Mouse (Mus musculus): ENCODE measurements at regions not wholly inside any gene's neighbourhood (a gene's known extent, or its start where the extent isn't known, plus 50 kb on each side); places are given as distances from the start of the nearest gene placed in this dataset.

DNA sequence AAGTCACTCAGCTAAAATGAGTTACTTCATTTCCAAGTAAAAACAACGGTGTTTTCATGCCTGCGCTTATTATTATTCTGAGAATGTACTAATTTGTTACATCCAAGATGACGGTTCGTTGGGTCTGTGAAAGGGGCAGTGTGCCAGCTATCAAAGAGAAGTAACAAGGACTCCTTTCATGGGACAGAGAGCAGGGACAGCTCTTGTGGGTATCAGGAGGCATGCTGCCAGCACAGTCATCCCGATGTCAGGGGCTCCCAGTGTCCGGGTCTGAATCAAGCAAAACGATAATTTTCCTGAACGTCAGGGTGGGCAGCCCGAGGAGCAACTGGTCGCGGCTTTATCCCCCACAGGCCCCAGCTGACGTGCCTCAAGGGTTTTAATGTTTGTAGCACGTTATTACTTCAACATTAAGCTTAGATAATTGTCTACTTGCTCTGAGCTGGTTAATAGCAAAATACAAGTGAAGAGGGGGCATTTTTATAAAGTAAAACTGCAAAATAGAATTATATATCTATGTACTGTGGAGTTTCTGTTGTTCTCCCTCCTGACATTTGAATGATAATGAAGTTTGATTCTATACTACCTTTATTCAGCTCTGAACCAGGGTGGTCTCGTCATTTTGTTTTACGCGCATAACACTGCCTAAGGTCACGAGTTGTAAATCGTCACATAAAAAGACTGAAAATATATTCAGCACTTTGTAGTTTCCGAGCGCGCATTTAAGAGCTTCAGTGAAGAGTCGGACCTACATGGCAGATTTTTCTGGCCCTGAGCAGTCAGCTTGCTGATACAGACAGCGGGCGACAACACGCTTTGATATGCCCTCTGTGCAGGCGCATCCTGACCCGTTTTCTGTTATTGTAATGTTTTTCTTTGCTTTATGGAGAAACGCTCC lies 206.2 kb upstream of the Sox2 start:
- Histone ChIP-seq H3K4me2 (ENCODE audit: low read length) (peak overlapping the region; percentile 44), H3K36me3 (ENCODE audit: control insufficient read depth, insufficient read depth, low read length) (no peaks in the 10 kb centered on the region), H3K27ac (ENCODE audit: low read depth, low read length) (peak overlapping the region; percentile 63), H3K27me3 (replicated peaks; ENCODE audit: control insufficient read depth, insufficient read depth, low read length) (no peaks in the 10 kb centered on the region; the same call in 1 of the 2 replicates), H3K4me1 (ENCODE audit: control insufficient read depth, insufficient read depth, low read length) (peaks cover 43% of the 10 kb centered on the region), H3K4me3 (ENCODE audit: low read depth, low read length) (0 out of 2 replicates have a peak overlapping the region, but pooled peaks have one; percentile 4), H3K9ac (ENCODE audit: low read length) (peak overlapping the region; percentile 47; the same call in 1 of the 2 replicates), H3K9me3 (replicated peaks; ENCODE audit: control insufficient read depth, low read length) (no peaks in the 10 kb centered on the region; the same call in 1 of the 2 replicates)
- peak; percentile 77 for ATAC-seq
- DNase-seq (ENCODE audit: low spot score) = peak; percentile 94
- 9% methylated on average over 28 of the region's 28 CpGs for WGBS

DNA sequence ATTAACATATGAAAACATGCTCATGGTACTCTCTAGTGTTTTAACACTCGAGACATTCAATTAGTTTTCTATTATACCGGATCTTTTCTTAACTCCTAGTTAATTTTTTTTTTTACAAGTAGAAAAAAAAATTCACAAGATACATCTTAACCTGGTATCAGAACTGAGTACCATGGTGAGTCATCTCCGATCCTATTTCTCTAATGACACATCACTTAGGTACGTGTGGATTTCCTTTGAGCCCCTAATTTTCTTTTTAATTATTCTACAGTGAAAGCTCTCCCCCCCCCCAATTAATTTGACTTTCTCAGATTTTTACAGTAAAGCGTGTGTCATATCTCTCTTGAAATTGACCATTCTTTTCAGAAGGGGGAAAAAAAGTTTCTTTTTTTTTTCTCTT lies 206.9 kb upstream of the Sox2 start:
- H3K27ac ChIP-seq (ENCODE audit: low read depth, low read length) = no peak overlapping the region; the same call in 1 of the 2 replicates

DNA sequence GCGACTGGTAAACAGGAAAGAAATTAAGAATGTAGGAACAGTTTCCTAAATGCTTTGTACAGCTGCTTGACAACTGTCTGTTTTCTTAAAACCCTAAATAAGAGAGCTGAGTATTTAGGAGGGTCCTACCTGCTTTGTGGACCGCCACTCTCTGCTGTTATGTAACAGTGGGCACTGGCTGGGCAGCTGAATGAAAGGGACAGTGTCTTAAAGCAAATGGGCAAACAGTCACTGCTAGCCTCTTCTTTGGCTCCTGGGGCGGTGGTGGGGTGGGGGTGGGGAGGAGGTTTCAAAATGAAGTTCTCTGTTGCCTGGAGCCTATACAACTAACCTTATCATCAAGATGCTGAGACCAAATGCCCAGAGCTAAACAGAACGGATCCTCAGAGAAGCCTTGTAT lies 208.4 kb upstream of the Sox2 start:
- Histone ChIP-seq H3K4me3 (ENCODE audit: low read depth, low read length) (no peak overlapping the region), H3K4me2 (ENCODE audit: low read length) (peak overlapping the region; percentile 14; the same call in 1 of the 2 replicates), H3K9ac (ENCODE audit: low read length) (no peak overlapping the region), H3K36me3 (ENCODE audit: control insufficient read depth, insufficient read depth, low read length) (no peaks in the 10 kb centered on the region), H3K9me3 (replicated peaks; ENCODE audit: control insufficient read depth, low read length) (no peaks in the 10 kb centered on the region; the same call in 1 of the 2 replicates), H3K27me3 (replicated peaks; ENCODE audit: control insufficient read depth, insufficient read depth, low read length) (no peaks in the 10 kb centered on the region; the same call in 1 of the 2 replicates), H3K4me1 (ENCODE audit: control insufficient read depth, insufficient read depth, low read length) (peaks cover 43% of the 10 kb centered on the region), H3K27ac (ENCODE audit: low read depth, low read length) (peak overlapping the region; percentile 36; the same call in 1 of the 2 replicates)
- 35% methylated on average over 4 of the region's 4 CpGs for WGBS
- DNase-seq (ENCODE audit: low spot score) (no peak), ATAC-seq (no peak)

More for the DNA sequence above, 206.9 kb upstream of the Sox2 start:
- 6% methylated on average over 5 of the region's 5 CpGs for WGBS
- Histone ChIP-seq H3K27me3 (replicated peaks; ENCODE audit: control insufficient read depth, insufficient read depth, low read length) (no peaks in the 10 kb centered on the region; the same call in 1 of the 2 replicates), H3K4me2 (ENCODE audit: low read length) (peak overlapping the region; percentile 44), H3K9me3 (replicated peaks; ENCODE audit: control insufficient read depth, low read length) (no peaks in the 10 kb centered on the region; the same call in 1 of the 2 replicates), H3K36me3 (ENCODE audit: control insufficient read depth, insufficient read depth, low read length) (no peaks in the 10 kb centered on the region), H3K9ac (ENCODE audit: low read length) (no peak overlapping the region), H3K4me3 (ENCODE audit: low read depth, low read length) (no peak overlapping the region), H3K4me1 (ENCODE audit: control insufficient read depth, insufficient read depth, low read length) (peaks cover 43% of the 10 kb centered on the region)
- ATAC-seq (no peak), DNase-seq (ENCODE audit: low spot score) (peak; percentile 39)

DNA sequence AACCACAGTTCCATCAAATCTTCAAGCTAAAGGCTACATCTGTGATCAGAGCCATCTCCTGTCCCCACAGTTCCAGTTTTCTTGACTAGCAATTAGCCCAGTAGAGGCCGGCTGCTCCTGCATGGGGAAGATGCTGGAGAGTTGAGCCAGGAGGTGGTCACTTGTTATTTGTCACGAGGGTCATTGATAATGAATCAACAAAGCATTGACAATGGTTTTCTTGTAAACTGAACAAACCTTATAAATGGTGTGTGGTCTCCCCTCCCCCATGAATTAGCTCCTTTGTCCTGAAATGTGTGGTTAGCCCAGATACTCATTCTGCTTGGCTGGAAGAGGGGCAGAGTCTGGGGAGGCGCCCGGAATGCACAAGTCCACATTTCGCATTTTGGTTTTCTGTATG lies 208.9 kb upstream of the Sox2 start:
- H3K27ac ChIP-seq (ENCODE audit: low read depth, low read length) = peak overlapping the region; percentile 10; the same call in 1 of the 2 replicates

DNA sequence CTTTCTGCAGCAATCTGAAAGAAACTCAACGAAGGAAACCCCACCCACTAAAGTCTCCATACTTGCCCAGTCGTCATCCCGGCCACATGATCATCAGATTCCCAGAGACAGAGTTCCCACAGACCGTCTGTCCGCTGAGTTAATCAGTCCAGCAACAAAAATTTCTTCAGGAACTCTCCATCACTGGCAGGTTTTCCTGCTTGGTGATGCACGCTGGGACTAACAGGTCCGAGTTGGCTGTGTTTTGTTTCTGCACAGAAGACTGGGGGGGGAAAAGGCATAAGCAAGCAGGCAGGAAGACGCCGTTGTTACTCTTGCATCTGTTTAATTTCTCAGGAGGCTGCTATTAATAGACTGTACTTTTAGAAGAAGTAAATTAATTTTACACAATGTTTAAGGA lies 215.3 kb upstream of the Sox2 start:
- Histone ChIP-seq H3K27ac (ENCODE audit: low read depth, low read length) (peak overlapping the region; percentile 15; the same call in 1 of the 2 replicates), H3K9me3 (replicated peaks; ENCODE audit: control insufficient read depth, low read length) (no peaks in the 10 kb centered on the region), H3K4me2 (ENCODE audit: low read length) (peak overlapping the region; percentile 31), H3K9ac (ENCODE audit: low read length) (no peak overlapping the region), H3K36me3 (ENCODE audit: control insufficient read depth, insufficient read depth, low read length) (no peaks in the 10 kb centered on the region), H3K4me3 (ENCODE audit: low read depth, low read length) (no peak overlapping the region; the same call in 1 of the 2 replicates), H3K4me1 (ENCODE audit: control insufficient read depth, insufficient read depth, low read length) (peaks cover 12% of the 10 kb centered on the region), H3K27me3 (replicated peaks; ENCODE audit: control insufficient read depth, insufficient read depth, low read length) (no peaks in the 10 kb centered on the region; the same call in 1 of the 2 replicates)
- WGBS = 16% methylated on average over 9 of the region's 9 CpGs
- ATAC-seq (peak; percentile 64), DNase-seq (ENCODE audit: low spot score) (peak; percentile 75)

More for the DNA sequence above, 208.9 kb upstream of the Sox2 start:
- Histone ChIP-seq H3K36me3 (ENCODE audit: control insufficient read depth, insufficient read depth, low read length) (no peaks in the 10 kb centered on the region), H3K27me3 (replicated peaks; ENCODE audit: control insufficient read depth, insufficient read depth, low read length) (no peaks in the 10 kb centered on the region; the same call in 1 of the 2 replicates), H3K9me3 (replicated peaks; ENCODE audit: control insufficient read depth, low read length) (no peaks in the 10 kb centered on the region), H3K9ac (ENCODE audit: low read length) (no peak overlapping the region), H3K4me1 (ENCODE audit: control insufficient read depth, insufficient read depth, low read length) (peaks cover 43% of the 10 kb centered on the region), H3K4me2 (ENCODE audit: low read length) (no peak overlapping the region), H3K4me3 (ENCODE audit: low read depth, low read length) (no peak overlapping the region)
- ATAC-seq (0 out of 2 replicates have a peak, but pooled peaks have one; percentile 19), DNase-seq (ENCODE audit: low spot score) (peak; percentile 73)
- 10% methylated on average over 5 of the region's 5 CpGs for WGBS

DNA sequence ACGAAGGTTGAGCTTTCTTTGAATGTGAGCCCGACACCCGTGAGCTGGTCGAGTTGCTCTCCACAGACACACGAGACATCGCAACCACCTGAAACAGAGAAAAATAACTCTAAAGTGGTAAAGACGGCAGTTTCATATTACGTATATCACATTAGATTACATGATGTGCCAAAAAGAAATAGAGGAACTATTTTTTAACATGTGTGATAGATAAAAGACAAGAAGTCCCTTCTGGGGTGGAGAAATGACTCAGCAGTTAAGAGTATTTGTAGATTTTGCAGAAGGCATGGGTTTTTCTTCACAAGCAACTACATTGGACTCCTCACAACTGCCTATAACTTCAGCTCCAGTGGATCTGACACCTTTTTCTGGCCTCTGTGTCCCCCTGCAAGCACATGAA lies 222.2 kb upstream of the Sox2 start:
- no peaks in the 10 kb centered on the region for H3K36me3 ChIP-seq (ENCODE audit: control insufficient read depth, insufficient read depth, low read length)

DNA sequence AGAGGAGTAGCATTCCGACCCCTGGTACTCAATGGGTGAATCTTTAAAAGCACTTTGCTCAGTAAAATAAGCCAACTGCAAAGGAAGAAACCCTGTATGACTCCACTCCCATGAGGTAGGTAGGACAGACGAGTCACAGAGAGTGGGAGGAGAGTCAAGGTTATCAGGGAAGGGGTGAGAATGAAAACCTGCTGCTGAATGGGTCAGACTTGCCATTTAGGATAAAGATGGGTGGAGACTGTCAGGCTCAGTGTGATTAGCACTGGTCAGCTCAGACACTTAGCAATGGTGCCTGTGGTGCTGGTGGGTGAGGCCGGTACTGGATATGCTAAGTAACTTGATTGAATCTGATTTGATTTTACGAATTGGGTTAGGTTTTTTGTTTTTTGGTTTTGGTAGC lies 222.7 kb upstream of the Sox2 start:
- ATAC-seq (no peak), DNase-seq (ENCODE audit: low spot score) (no peak)
- H3K9me3 ChIP-seq (replicated peaks; ENCODE audit: control insufficient read depth, low read length) = no peaks in the 10 kb centered on the region
- H3K4me3 ChIP-seq (ENCODE audit: low read depth, low read length) = no peak overlapping the region
- H3K4me2 ChIP-seq (ENCODE audit: low read length) = no peak overlapping the region
- H3K27ac ChIP-seq (ENCODE audit: low read depth, low read length) = no peak overlapping the region
- H3K36me3 ChIP-seq (ENCODE audit: control insufficient read depth, insufficient read depth, low read length) = no peaks in the 10 kb centered on the region
- no peaks in the 10 kb centered on the region for H3K4me1 ChIP-seq (ENCODE audit: control insufficient read depth, insufficient read depth, low read length)
- 92% methylated on average over 4 of the region's 4 CpGs for WGBS
- H3K27me3 ChIP-seq (replicated peaks; ENCODE audit: control insufficient read depth, insufficient read depth, low read length) = no peaks in the 10 kb centered on the region
- H3K9ac ChIP-seq (ENCODE audit: low read length) = no peak overlapping the region

More for the DNA sequence above, 222.2 kb upstream of the Sox2 start:
- no peak overlapping the region for H3K4me2 ChIP-seq (ENCODE audit: low read length)
- WGBS = 96% methylated on average over 8 of the region's 8 CpGs
- DNase-seq (ENCODE audit: low spot score) (no peak), ATAC-seq (no peak)
- H3K4me3 ChIP-seq (ENCODE audit: low read depth, low read length) = no peak overlapping the region
- no peaks in the 10 kb centered on the region for H3K27me3 ChIP-seq (replicated peaks; ENCODE audit: control insufficient read depth, insufficient read depth, low read length)
- no peak overlapping the region for H3K27ac ChIP-seq (ENCODE audit: low read depth, low read length)
- H3K9me3 ChIP-seq (replicated peaks; ENCODE audit: control insufficient read depth, low read length) = no peaks in the 10 kb centered on the region
- H3K4me1 ChIP-seq (ENCODE audit: control insufficient read depth, insufficient read depth, low read length) = no peaks in the 10 kb centered on the region
- no peak overlapping the region for H3K9ac ChIP-seq (ENCODE audit: low read length)

DNA sequence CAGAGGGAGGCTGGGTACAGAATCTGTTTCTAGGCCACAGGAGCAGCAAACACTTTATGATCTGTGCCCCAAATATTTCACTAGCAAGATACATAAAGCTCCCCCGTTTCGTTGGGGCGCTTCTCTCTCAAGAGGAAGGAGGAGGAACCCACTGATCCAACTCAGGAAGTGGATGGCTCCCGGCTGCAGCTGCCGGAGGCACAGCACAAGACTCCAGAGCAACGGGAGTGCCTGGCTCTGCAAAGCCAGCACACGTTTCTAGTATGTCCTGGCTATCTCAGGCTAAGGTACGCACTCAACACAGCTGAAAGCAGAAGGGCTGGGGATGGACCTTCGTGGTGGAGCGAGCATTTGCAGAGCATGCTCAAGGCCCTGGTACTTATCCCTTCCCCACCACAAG lies 223.2 kb upstream of the Sox2 start:
- H3K9ac ChIP-seq (ENCODE audit: low read length) = no peak overlapping the region
- DNase-seq (ENCODE audit: low spot score) (no peak), ATAC-seq (no peak)
- no peaks in the 10 kb centered on the region for H3K9me3 ChIP-seq (replicated peaks; ENCODE audit: control insufficient read depth, low read length)
- WGBS = 89% methylated on average over 10 of the region's 10 CpGs
- no peaks in the 10 kb centered on the region for H3K4me1 ChIP-seq (ENCODE audit: control insufficient read depth, insufficient read depth, low read length)
- H3K27ac ChIP-seq (ENCODE audit: low read depth, low read length) = no peak overlapping the region
- H3K4me2 ChIP-seq (ENCODE audit: low read length) = no peak overlapping the region
- H3K4me3 ChIP-seq (ENCODE audit: low read depth, low read length) = no peak overlapping the region
- no peaks in the 10 kb centered on the region for H3K36me3 ChIP-seq (ENCODE audit: control insufficient read depth, insufficient read depth, low read length)
- H3K27me3 ChIP-seq (replicated peaks; ENCODE audit: control insufficient read depth, insufficient read depth, low read length) = no peaks in the 10 kb centered on the region

DNA sequence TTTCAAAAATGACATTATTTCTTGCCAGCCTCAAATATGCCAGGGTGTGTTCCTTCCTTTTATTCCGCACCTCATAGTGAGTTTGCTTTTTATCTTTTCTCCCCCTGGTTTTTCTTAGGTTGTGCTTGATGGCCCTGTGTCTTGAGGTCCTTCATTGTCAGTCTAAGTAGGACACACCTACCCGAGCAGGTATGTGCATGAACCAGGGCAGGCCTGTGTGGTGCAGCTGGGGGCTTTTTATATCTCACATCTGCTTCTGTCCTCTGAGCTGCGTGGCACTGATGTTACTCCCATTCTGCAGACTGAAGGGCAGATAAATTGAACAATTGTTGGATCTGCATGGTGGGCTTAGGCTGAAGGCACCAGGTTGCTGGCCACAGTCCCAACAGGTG lies 238.3 kb upstream of the Sox2 start:
- Histone ChIP-seq H3K4me3 (ENCODE audit: low read depth, low read length) (no peak overlapping the region), H3K9ac (ENCODE audit: low read length) (no peak overlapping the region), H3K36me3 (ENCODE audit: control insufficient read depth, insufficient read depth, low read length) (no peaks in the 10 kb centered on the region), H3K9me3 (replicated peaks; ENCODE audit: control insufficient read depth, low read length) (no peaks in the 10 kb centered on the region), H3K4me2 (ENCODE audit: low read length) (peak overlapping the region; percentile 36), H3K27ac (ENCODE audit: low read depth, low read length) (peak overlapping the region; percentile 82), H3K27me3 (replicated peaks; ENCODE audit: control insufficient read depth, insufficient read depth, low read length) (no peaks in the 10 kb centered on the region), H3K4me1 (ENCODE audit: control insufficient read depth, insufficient read depth, low read length) (peaks cover 12% of the 10 kb centered on the region)
- WGBS = 21% methylated on average over 3 of the region's 3 CpGs
- ATAC-seq (peak; percentile 59), DNase-seq (ENCODE audit: low spot score) (no peak)

Data from forebrain, embryonic 14.5 days (tissue).